Mouse (Mus musculus) cerebellum, adult 18-20 months (tissue): ENCODE measurements around the gene Ccdc38.

Experiments
- DNase-seq, 2 experiments: peaks; one replicate each; pipeline ENCODE4 v3.0.0; 2021

Ccdc38 gene

DNA sequence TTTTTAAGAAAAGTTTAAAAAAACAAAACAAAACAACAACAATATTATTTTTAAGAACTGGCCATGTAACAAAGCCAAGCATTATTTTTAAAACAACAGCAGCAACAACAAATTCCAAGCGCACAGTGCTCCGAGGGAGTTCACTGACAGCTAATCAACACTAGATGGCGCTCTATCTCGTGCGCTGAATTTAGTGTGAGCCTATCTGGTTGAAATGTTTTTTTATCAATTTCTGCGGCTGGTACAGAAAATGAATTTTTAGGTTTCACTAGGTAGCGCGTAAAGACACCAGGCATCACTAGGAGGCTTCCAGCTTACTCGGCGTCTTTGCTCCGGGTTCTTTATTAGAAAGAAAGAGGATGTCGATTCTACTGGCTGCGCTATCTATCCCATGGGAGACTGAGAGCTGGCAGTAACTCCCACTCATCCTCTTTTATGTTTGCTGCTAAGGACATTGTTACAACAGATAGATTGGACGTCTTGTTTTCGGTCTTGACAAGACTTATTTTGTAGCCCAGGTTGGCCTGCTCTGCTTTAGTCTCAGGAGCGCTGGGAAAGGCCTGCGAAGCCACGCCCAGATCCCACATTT is 71.1 kb downstream of the Ccdc38 start:
- DNase-seq = peak; percentile 59 to 69

GRCm38 (mm10) chr10:93614850-93615249 is 74.4 kb downstream of the Ccdc38 start:
- no peak for DNase-seq

DNA sequence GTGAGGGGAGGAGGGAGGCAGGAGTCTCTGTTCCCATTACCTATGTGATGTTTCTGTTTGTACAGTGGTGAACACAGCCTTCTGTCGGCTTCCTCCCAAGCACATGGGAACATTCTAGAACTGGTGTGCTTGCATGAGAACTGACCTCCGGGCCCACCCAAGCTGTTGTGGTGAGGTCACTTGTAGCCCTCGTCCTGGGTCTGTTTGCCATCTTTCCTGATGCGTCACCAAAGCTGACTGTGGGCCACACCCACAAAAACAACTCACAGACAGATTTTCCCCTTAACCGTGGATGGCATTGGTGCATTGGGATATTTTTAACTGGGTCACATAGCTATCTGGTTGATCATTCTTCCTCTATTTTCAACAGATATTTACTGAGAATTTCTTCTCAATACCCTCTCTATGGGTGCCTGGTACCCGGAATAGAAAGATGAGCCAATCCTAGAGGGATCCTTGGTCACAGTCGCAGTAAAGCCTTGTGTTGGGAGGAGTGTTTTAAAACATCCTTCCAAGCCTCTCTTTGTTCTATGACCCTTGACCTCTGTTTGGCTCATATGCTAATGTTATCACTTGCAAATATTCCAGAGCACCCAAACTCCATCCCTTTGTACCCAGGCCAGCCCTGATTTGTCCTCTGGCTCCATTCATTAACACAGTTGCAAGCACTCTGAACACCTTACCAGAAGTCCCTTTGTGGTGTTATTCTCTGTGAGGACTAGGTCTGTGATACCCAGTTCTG is 80.2 kb downstream of the Ccdc38 start:
- no peak for DNase-seq

GRCm38 (mm10) chr10:93623725-93624124 is 83.3 kb downstream of the Ccdc38 start:
- no peak for DNase-seq

DNA sequence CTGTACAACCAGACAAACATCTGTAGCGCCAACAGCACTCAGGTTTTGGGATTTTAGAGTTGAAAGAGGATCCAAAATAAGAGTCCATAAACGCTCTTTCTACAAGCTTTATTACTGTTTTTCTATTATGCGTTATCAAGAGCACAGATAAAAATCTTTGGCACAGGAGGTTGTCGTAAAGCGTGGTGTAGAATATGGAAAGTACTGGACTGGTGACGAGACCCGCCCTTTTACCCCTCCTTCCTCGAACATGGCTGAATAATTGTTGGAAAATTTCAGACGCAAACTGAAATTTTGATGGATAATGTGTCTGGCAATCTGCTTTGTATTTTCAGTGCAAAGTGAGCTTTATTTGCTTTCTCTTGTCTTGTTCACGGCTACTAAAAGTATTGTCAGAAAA is 83.7 kb downstream of the Ccdc38 start:
- DNase-seq = no peak

GRCm38 (mm10) chr10:93630310-93630709 is 89.9 kb downstream of the Ccdc38 start:
- no peak for DNase-seq

DNA sequence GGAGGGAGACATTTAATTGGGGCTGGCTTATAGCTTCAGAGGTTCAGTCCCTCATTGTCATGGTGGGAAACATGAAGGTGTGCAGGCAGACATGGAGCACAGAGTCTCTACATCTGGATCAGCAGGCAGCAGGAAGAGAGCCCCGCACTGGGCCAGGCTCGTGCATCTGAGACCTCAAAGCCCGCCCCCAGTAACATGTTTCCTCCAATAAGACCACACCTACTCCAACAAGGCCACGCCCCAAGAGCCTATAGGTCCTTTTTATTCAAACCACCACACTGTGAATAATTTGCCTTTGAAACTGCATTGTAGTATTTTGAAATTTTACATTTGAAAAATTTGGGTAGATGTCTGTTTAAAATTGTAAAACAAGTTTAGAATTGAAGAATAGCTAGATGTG is 91.7 kb downstream of the Ccdc38 start:
- DNase-seq = no peak

DNA sequence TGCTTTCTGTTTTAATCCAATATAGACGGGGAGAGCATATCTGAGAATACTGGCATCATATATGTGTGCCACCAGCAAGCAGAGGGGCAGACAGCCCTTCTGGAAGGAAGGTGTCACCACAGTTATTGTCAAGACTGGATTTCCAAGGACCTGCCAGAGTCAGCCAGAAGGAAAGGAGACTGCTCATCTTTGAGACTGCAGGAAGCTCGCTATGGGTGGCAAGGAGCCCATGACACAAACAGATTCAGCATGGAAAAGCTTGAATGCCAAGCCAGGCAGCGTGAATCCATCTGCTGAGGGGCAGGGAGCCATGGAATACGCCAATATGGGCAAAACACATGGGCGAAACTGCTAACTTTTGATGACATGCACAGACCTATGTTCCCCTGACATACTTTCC is 93.1 kb downstream of the Ccdc38 start:
- DNase-seq = peak; percentile 87 to 94
